Mouse (Mus musculus) cerebellum, adult 9-10 months (tissue): ENCODE measurements around the gene Pde8b.
"Not testable (repeated sequence)": the region's sequence is repeated elsewhere in the genome, so short reads cannot be mapped to it uniquely, and the experiment has no call there.

ENCODE experiments used
- DNase-seq: peaks from one replicate; pipeline ENCODE4 v3.0.0; 2022

Gene Pde8b

DNA sequence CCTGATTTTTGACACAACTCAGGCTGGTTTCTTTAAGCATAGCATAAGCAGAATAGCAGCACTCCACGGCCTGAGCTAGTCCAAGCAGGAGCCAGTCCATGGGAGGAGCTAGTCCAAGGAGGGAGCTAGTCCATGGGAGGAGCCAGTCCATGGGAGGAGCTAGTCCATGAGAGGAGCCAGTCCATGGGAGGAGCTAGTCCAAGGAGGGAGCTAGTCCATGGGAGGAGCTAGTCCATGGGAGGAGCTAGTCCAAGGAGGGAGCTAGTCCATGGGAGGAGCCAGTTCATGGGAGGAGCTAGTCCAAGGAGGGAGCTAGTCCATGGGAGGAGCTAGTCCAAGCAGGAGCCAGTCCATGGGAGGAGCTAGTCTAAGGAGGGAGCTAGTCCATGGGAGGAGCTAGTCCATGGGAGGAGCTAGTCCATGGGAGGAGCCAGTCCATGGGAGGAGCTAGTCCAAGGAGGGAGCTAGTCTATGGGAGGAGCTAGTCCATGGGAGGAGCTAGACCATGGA, 34.4 kb downstream of the Pde8b start:
- not testable (repeated sequence) for DNase-seq

DNA sequence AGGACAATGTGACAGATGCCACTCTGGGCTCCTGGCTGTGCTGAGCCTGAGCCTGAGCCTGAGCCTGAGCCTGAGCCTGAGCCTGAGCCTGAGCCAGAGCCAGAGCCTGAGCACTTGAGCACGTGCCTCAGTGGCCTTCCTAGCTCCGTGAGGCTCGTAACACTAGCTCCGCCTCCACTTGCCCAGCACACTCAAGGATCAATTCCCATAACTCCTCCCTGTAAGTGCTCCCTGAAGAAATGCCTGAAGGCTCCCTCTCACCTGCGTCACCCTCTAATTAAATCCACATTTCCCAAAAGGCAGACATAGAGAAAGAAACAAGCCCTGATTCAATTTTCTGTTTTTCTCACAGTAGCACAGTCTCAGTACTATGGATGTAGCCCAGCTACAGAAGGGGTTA, 37.8 kb downstream of the Pde8b start:
- DNase-seq = no peak

- DNase-seq = not testable (repeated sequence)
These were observed 42.8 kb downstream of the Pde8b start for GRCm38 (mm10) chr13:95207301-95207700.

- no peak for DNase-seq
These were observed 47.9 kb downstream of the Pde8b start for GRCm38 (mm10) chr13:95202151-95202758.

- no peak for DNase-seq
These were observed 49.3 kb downstream of the Pde8b start for GRCm38 (mm10) chr13:95200817-95201216.

DNA sequence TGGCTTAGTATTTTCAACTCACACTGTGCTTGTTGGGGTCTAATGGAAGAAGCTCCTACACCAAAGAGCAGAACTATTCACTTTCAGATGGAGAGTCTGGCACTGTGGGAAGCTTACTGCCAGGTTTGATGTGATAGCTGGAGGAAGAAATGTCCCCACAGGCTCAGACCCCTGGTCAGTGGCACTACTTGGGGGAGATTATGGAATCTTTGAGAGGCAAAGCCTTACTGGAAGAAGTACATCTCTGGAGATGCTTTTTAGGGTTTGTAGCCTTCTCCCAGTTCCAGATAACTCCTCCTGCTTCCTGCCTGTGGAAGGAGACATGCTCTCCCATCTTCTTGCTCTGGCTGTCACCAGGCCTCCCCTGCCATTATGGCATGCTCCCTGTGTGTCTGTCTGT, 50.1 kb downstream of the Pde8b start:
- no peak for DNase-seq

- DNase-seq = no peak
These were observed 53.9 kb downstream of the Pde8b start for GRCm38 (mm10) chr13:95196106-95196705.

- DNase-seq = no peak
These were observed 58.2 kb downstream of the Pde8b start for GRCm38 (mm10) chr13:95191951-95192350.

- DNase-seq = no peak
These were observed 61.0 kb downstream of the Pde8b start for GRCm38 (mm10) chr13:95189111-95189510.

DNA sequence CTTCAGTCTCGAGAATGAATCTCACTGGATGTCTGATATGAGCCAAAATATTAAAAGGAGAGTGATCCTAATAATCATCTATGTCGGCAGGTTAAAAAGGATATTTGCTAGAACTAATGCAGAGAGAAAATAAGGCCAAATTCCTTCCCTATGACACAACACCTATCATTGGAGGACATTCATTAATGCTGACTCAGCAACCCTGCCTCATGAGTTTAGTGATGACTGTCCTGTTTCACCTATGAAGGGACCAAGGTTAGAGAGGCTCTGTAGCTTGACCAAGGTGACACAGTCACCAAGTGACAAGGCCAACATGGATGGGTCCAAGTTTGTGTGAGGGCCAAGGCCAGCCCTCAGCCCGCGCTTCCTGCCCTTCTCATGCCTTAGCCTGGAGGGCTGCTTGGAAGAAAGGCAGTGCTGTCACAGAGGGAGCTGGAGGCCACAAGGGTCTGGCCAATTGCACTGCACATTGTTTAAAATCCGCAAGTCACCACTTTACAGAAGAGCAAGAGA, 62.9 kb downstream of the Pde8b start:
- no peak for DNase-seq

DNA sequence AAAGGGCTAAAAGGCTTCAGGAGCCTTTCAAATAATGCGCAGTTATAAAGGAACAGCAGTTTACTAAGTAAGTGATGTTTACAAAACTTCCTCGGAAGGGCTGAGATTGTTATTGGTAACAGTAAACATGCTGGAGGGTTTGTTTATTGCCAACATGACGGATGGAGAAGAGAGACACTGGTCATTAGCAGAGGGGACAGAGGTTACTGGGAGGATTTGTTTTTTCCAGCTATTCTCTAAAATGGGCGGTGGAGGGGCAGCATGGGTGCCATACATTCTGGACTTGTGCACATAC, 63.4 kb downstream of the Pde8b start:
- DNase-seq = no peak

DNA sequence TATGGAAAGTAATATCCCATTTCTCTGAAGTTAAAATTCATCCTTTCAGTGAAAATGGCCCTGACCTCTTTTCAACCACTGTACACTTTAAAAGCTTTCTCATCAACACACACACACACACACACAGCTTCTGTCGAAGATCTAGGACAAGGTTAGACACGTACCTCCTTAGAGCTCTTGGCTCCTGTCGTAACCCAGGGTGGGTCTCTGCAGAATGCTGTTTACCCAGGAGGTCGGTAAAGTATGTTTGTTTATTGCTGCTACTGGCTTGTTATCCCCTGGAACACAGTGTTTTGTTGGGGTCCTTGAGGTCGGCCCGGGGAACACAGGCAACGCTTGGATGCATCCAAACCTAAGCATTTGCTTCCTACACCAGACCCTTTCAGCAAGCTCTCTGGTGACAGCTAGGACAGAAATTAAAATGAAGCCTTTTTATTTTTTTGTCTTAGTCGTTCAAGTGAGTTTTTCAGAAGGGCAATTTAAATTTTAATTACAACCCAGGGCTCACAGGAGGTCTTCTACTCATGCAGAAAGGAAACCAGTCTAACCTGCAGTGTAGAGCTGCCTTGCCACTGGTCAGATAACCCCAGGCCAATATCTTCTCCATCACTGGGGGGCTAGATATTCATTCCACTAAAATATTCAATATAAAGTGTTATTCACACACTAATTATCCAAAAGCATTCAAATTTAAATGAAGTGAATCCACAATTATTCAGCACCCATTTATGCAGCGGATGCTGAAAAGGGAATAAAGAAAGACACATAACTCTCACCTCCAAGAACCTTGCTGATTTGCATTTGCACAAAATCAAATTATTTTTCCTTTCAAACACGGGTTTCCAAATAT, 64.0 kb downstream of the Pde8b start:
- DNase-seq = no peak

- no peak for DNase-seq
These were observed 66.5 kb downstream of the Pde8b start for GRCm38 (mm10) chr13:95183686-95184085.

- DNase-seq = no peak
These were observed 69.9 kb downstream of the Pde8b start for GRCm38 (mm10) chr13:95180208-95180607.

GRCm38 (mm10) chr13:95177326-95177725, 72.8 kb downstream of the Pde8b start:
- no peak for DNase-seq

DNA sequence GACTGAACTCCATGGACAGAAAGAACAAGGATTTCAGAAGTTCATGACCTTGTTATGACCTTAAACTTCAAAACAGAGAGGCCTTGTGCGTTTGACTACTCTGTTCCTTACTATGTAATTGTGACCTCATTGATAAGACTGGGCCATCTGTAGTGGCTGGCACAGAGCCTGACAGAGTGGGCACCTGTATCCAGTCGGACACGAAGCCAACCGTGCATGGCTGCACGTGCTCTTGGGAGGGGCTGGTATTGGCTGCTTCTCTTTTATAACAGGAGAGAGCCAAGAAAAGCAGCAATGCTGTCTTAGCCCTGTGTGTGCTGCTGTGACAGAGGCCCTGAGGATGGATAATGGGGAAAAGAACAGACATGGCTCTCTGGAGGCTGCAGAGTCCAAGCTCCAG, 73.7 kb downstream of the Pde8b start:
- DNase-seq = no peak

DNA sequence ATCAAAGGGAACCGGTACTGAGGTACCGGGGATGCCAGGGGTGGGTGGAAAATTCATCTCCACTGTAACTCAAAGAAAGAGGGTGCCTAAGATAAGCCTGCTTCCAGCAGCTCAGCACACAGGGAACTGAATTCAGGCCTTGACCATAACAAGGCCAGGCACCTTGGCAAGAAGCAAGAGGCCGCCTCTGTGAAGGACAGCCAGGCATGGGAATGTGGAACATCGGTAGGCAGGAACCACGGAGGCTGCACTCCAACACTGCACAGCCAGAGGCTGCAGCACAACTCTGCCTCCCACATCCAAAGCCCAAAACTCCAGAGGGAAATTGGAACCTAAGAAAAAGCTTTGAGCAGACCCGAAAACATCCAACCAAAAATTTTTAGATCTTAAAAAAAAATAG, 75.9 kb downstream of the Pde8b start:
- DNase-seq = no peak

- DNase-seq = no peak
These were observed 77.8 kb downstream of the Pde8b start for GRCm38 (mm10) chr13:95172346-95172745.

- no peak for DNase-seq
These were observed 89.9 kb downstream of the Pde8b start for GRCm38 (mm10) chr13:95160211-95160610.

DNA sequence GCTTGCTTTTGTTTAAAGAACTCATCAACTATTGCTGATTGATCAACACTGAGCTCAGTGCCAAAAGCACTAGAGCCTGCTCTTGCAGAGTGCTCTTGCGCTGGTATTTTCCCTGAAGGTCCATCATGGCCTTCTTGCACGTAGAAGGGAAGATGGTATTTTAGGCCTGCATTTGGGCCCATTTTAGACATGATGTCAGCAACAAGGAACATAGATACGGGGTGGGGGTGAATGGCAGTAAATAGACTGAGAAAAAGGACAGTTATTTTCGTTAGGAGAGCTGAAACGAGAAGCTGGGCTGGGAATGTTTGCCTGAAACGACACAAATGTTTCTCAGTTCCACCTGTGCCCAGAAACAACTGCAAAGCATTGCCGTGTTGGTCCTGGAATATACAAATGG, 91.2 kb downstream of the Pde8b start:
- no peak for DNase-seq

DNA sequence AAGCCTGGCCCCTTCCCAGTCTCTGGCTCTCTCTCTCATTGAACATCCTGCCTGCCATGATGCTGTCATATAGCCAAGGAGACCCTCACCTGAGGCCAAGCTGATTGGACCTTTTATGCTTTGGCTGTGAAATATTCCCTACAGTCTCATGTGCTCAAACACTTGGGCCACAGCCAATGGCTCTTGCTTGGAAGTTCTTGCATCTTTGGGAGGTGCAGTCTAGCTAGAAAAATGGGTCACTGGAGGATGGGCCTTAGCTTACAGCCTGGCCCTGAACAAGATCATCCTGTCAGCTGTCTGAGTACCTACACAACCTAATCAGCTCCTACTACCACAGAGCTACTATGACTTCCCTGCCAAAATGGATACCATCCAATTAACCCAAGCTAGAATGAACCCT, 105.4 kb downstream of the Pde8b start:
- DNase-seq = no peak

GRCm38 (mm10) chr13:95140460-95141079, 109.6 kb downstream of the Pde8b start:
- no peak for DNase-seq
